Mouse (Mus musculus) olfactory bulb, adult 2 months (tissue): Measurements from ENCODE around the gene Sox6.

Experiments used
- CTCF ChIP-seq: fragments of 200-500 bp; IDR thresholded peaks from 2 replicates; pipeline ENCODE4 v1.5.1; 2012; ENCODE audit warnings: low read depth, mild to moderate bottlenecking, low read length, moderate library complexity; ENCODE audit not compliant: insufficient read depth
- POLR2A ChIP-seq: fragments of 200-500 bp; IDR thresholded peaks from 2 replicates; pipeline ENCODE4 v1.6.1; 2012; ENCODE audit warnings: mild to moderate bottlenecking, low read depth, low read length, moderate library complexity; ENCODE audit not compliant: insufficient read depth

GRCm38 (mm10) chr7:115903368-115903767 is 135.2 kb downstream of the Sox6 start:
- TF ChIP-seq CTCF, result no peak
- TF ChIP-seq POLR2A, result no peak
